Mouse (Mus musculus) bone marrow macrophage, adult 2 months (primary cell): ENCODE results near the gene E130309D02Rik.
A peak's percentile ranks its signal among the peaks of the same experiment; 100 is the strongest.

Experiments used
- CTCF ChIP-seq: IDR thresholded peaks from 2 replicates; pipeline ENCODE4 v1.5.1; 2012; ENCODE audit warnings: low read depth, mild to moderate bottlenecking, low read length, moderate library complexity
- POLR2A ChIP-seq: IDR thresholded peaks from 2 replicates; pipeline ENCODE4 v1.6.1; 2012; ENCODE audit warnings: mild to moderate bottlenecking, low read depth, low read length, borderline replicate concordance

DNA sequence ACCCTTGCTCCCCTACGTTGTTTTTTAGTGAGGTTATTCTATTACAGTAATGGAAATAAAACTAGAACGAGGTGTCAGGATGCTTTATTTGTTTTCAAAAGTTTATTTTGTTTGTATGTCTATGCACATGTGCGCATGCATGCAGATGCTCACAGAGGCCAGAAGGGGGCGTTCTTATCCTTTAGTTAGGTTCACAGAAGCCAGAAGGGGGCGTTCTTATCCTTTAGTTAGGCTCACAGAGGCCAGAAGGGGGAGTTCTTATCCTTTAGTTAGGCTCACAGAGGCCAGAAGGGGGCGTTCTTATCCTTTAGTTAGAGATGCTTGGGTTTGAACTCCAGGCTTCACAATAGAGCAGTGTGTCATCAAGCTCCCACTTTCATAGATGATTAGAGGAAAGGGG is 21.4 kb upstream of the E130309D02Rik start:
- TF ChIP-seq CTCF (0 out of 2 replicates have a peak, but pooled peaks have one; percentile 24), POLR2A (no peak)
